ENCODE assay signal across 7 mouse cellular contexts in genomic region chr19:47536521-47537299, GRCm38 (mm10). TPM values are rescaled to one million over a fixed set of nuclear protein-coding genes. Genes with fewer than 3 reads are reported as not detected.
DNase-seq lines count a peak whose midpoint lies in the region; ATAC-seq lines count a peak whose summit lies in the region.

No protein-coding gene starts in this region.

- H3K27me3 ChIP-seq in embryonic facial prominence, embryonic 10.5 days (replicated peaks; ENCODE audit: low read depth, poor library complexity, severe bottlenecking): no peaks in the 10 kb centered on the region
- H3K27me3 ChIP-seq in limb, embryonic 10.5 days (ENCODE audit: low read depth, poor library complexity, severe bottlenecking): peaks cover 8% of the 10 kb centered on the region; the same call in 1 of the 2 replicates
- H3K27me3 ChIP-seq in midbrain, embryonic 13.5 days: peaks cover 3% of the 10 kb centered on the region; the same call in 1 of the 2 replicates

- 0 out of 2 replicates have a peak, but pooled peaks cover 4% of the 10 kb centered on the region for H3K9me3 ChIP-seq in embryonic facial prominence, embryonic 10.5 days
- no peaks in the 10 kb centered on the region for H3K9me3 ChIP-seq in limb, embryonic 10.5 days (replicated peaks)
- no peaks in the 10 kb centered on the region for H3K9me3 ChIP-seq in midbrain, embryonic 13.5 days

- H3K4me1 ChIP-seq in embryonic facial prominence, embryonic 10.5 days: peaks cover 33% of the 10 kb centered on the region
- H3K4me1 ChIP-seq in limb, embryonic 10.5 days: peaks cover 35% of the 10 kb centered on the region
- H3K4me1 ChIP-seq in midbrain, embryonic 13.5 days (replicated peaks): peaks cover 18% of the 10 kb centered on the region

- DNase-seq in adrenal gland, postnatal 10 days: peak; percentile 99
- DNase-seq in embryonic facial prominence, embryonic 10.5 days (ENCODE audit: low spot score): peak; percentile 100
- DNase-seq in kidney, adult 11 months: peak; percentile 96
- DNase-seq in limb, embryonic 10.5 days (ENCODE audit: low spot score): peak; percentile 99
- peak; percentile 92 for DNase-seq in spleen, adult 12 weeks (ENCODE audit: low spot score)

- 4% methylated on average over 39 of the region's 39 CpGs for WGBS in embryonic facial prominence, embryonic 10.5 days
- 3% methylated on average over 39 of the region's 39 CpGs for WGBS in limb, embryonic 10.5 days
- 6% methylated on average over 39 of the region's 39 CpGs for WGBS in midbrain, embryonic 13.5 days

- peak overlapping the region; percentile 86 for H3K27ac ChIP-seq in embryonic facial prominence, embryonic 10.5 days (replicated peaks)
- peak overlapping the region; percentile 89 for H3K27ac ChIP-seq in limb, embryonic 10.5 days
- H3K27ac ChIP-seq in midbrain, embryonic 13.5 days: peak overlapping the region; percentile 54; the same call in 1 of the 2 replicates

- H3K4me3 ChIP-seq in embryonic facial prominence, embryonic 10.5 days: peak overlapping the region; percentile 59
- H3K4me3 ChIP-seq in limb, embryonic 10.5 days: peak overlapping the region; percentile 68
- peak overlapping the region; percentile 63 for H3K4me3 ChIP-seq in midbrain, embryonic 13.5 days (replicated peaks)

- H3K36me3 ChIP-seq in embryonic facial prominence, embryonic 10.5 days (replicated peaks): peaks cover 24% of the 10 kb centered on the region
- H3K36me3 ChIP-seq in limb, embryonic 10.5 days: peaks cover 28% of the 10 kb centered on the region
- peaks cover 6% of the 10 kb centered on the region for H3K36me3 ChIP-seq in midbrain, embryonic 13.5 days

- ATAC-seq in granulocyte monocyte progenitor cell, adult 5-6 weeks (replicated peaks; ENCODE audit: poor library complexity, severe bottlenecking): peak; percentile 92
- peak; percentile 98 for ATAC-seq in midbrain, embryonic 13.5 days

- H3K4me2 ChIP-seq in midbrain, embryonic 13.5 days (replicated peaks): peak overlapping the region; percentile 77

- peak overlapping the region; percentile 73 for H3K9ac ChIP-seq in midbrain, embryonic 13.5 days (replicated peaks)

RNA-seq across cellular contexts. Expression of gene Stn1, which starts 0.6 kb away (rescaled TPM):
- 10 to 100 TPM; 13.1 to 18.7 TPM for total RNA-seq in adrenal gland, postnatal 10 days (2021)
- polyA plus RNA-seq in embryonic facial prominence, embryonic 10.5 days (2016; fragmentation: Nextera tagmentation; extraction: Ambion mirVana): 68.3 and 70.6 TPM in 2 replicates
- total RNA-seq in granulocyte monocyte progenitor cell, adult 5-6 weeks (2014; fragmentation: Nextera tagmentation): 2.6 and 5.5 TPM in 2 replicates
- 5.5 and 7.1 TPM in 2 replicates for total RNA-seq in granulocyte monocyte progenitor cell, adult 5-6 weeks (2017)
- 62.3 and 74.5 TPM in 2 replicates for polyA plus RNA-seq in limb, embryonic 10.5 days (2016; fragmentation: Nextera tagmentation; extraction: Ambion mirVana)
- 30.2 and 36.3 TPM in 2 replicates for polyA plus RNA-seq in midbrain, embryonic 13.5 days (2015; fragmentation: Nextera tagmentation; extraction: Ambion mirVana)

RNA-seq across cellular contexts. Expression of gene Slk, which starts 42.8 kb away (rescaled TPM):
- total RNA-seq in adrenal gland, postnatal 10 days (2021): 10 to 100 TPM; 41.4 to 51.7 TPM
- 7.8 and 8.9 TPM in 2 replicates for polyA plus RNA-seq in embryonic facial prominence, embryonic 10.5 days (2016; fragmentation: Nextera tagmentation; extraction: Ambion mirVana)
- total RNA-seq in granulocyte monocyte progenitor cell, adult 5-6 weeks (2014; fragmentation: Nextera tagmentation): 98.3 and 101 TPM in 2 replicates
- 158 and 172 TPM in 2 replicates for total RNA-seq in granulocyte monocyte progenitor cell, adult 5-6 weeks (2017)
- 8.3 and 9.1 TPM in 2 replicates for polyA plus RNA-seq in limb, embryonic 10.5 days (2016; fragmentation: Nextera tagmentation; extraction: Ambion mirVana)
- 6.5 and 7.4 TPM in 2 replicates for polyA plus RNA-seq in midbrain, embryonic 13.5 days (2015; fragmentation: Nextera tagmentation; extraction: Ambion mirVana)

Comparison
In these comparisons a context has a peak if more than half of its experiments do, and no peak if none do; other contexts are left out.
1. Peak in every context shown above with its lines: DNase-seq, ATAC-seq, H3K4me3 ChIP-seq and H3K27ac ChIP-seq.